Mouse (Mus musculus) kidney, postnatal 36 days (tissue): Measurements from ENCODE around the gene Ikbke.

Source experiments
- DNase-seq, 2 experiments: peaks; one replicate each; pipeline ENCODE4 v3.0.0; 2021 to 2022; ENCODE audit warnings: mixed read lengths in 2 of 2

Gene Ikbke

GRCm38 (mm10) chr1:131236077-131236476, 43.3 kb downstream of the Ikbke start:
- DNase-seq = no peak

- DNase-seq = no peak
These were observed 45.9 kb downstream of the Ikbke start for GRCm38 (mm10) chr1:131233527-131233926.

- no peak for DNase-seq
These were observed 50.7 kb downstream of the Ikbke start for GRCm38 (mm10) chr1:131228659-131229058.

GRCm38 (mm10) chr1:131228225-131228624, 51.2 kb downstream of the Ikbke start:
- DNase-seq = no peak

GRCm38 (mm10) chr1:131224848-131225471, 54.4 kb downstream of the Ikbke start:
- peak; percentile 53 to 70 for DNase-seq

- no peak for DNase-seq
These were observed 56.1 kb downstream of the Ikbke start for GRCm38 (mm10) chr1:131223345-131223744.

- no peak for DNase-seq
These were observed 57.4 kb downstream of the Ikbke start for GRCm38 (mm10) chr1:131221822-131222590.

GRCm38 (mm10) chr1:131218933-131219332, 60.5 kb downstream of the Ikbke start:
- no peak for DNase-seq

- DNase-seq = no peak
These were observed 66.0 kb downstream of the Ikbke start for GRCm38 (mm10) chr1:131213361-131213760.

- no peak for DNase-seq
These were observed 66.5 kb downstream of the Ikbke start for GRCm38 (mm10) chr1:131212956-131213355.

- DNase-seq = no peak
These were observed 67.8 kb downstream of the Ikbke start for GRCm38 (mm10) chr1:131211655-131212054.

GRCm38 (mm10) chr1:131209971-131210426, 69.4 kb downstream of the Ikbke start:
- no peak for DNase-seq

GRCm38 (mm10) chr1:131208800-131209199, 70.6 kb downstream of the Ikbke start:
- DNase-seq = no peak

GRCm38 (mm10) chr1:131208081-131208480, 71.3 kb downstream of the Ikbke start:
- no peak for DNase-seq

GRCm38 (mm10) chr1:131207531-131207930, 71.9 kb downstream of the Ikbke start:
- DNase-seq = peak; percentile 42 to 86

GRCm38 (mm10) chr1:131206342-131206741, 73.1 kb downstream of the Ikbke start:
- DNase-seq = no peak

GRCm38 (mm10) chr1:131204461-131204860, 74.9 kb downstream of the Ikbke start:
- DNase-seq = no peak
